Mouse (Mus musculus) T-cell, adult 2 months (primary cell): Measurements from ENCODE around the gene Manf.
A peak's percentile ranks its signal among the peaks of the same experiment; 100 is the strongest.

ENCODE experiments used
- DNase-seq: peaks from one replicate; pipeline ENCODE4 v3.0.0; 2022; ENCODE audit warnings: low spot score

Gene Manf

DNA sequence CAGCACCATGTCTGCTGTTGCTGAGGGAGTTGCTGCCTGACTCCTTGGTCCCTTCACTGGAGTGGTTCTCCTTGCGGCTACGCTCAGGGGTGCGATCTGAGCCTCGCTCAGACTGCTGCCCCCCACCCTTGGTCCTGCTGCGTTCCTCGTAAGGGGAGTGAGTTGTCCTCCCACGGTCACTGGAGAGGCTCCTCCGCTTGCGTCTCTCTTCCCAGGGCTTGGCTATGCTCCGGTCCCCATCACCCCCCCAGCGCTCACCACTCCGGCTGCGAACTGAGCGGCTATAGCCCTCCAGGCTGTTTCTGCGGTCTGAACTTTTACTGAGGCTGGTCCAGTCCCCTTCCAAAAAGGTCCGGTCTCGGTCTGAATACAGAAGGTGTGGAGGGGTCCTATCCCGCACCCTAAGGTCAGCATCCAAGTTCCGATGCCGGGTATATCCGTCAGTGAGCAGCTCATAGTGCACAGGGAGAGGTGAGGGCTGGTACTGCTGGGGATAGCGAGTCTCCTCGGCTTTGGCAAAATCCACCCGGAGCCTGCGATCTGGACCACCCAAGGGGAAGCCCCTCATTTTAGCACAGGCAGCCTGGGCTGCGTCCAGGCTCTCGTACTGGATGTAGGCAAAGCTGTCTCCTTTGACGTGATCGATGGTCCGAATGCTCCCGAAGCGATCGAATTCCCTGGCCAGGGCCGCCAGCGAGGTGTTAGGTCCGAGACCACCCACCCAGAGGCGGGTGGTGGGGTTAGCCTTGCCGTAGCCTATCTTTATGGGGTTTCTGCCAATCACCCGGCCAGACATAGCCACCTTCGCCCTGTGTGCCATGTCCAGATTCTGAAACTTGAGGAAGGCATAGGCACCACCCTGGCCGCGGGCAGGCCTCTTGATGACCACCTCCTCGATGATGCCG is 6.5 kb downstream of the Manf start:
- DNase-seq, result no peak

DNA sequence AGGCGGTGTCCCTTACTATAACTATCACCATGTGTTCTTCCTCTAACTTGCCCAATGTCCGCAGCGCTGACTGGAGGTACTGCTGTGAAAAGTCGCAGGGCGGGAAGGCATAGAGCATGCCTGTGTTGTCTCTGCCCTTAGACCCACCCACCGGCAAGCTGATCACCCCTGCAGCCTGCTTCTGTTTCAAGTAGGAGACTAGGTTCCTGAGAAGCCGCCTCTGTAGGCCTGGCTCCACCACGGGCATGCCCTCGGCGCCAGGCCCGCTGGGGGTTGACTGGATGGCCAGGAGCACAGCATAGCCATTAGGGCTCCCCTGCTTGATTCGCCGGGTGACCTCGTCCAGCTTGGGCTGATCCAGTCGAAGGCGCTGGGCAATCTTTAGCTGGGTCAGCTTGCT is 7.5 kb downstream of the Manf start:
- no peak for DNase-seq

DNA sequence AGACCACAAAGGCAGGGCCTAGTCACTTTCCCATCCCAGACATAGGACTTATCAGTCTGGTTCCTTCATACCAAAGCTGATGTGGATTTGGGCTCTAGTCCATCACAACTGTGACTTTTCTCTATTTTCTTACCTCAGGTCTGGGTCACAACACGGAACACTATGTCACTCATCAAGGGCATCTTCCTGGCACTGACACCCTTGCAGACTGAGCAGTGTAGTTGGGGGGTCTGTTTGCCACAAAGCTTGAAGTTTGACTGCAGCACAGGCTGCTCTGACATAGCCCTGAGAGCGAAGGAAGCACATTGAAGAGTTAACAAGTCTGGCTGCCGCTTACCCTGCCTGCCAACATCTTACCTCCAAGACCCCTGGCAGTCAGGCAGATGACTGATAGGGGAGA is 8.7 kb downstream of the Manf start:
- no peak for DNase-seq

DNA sequence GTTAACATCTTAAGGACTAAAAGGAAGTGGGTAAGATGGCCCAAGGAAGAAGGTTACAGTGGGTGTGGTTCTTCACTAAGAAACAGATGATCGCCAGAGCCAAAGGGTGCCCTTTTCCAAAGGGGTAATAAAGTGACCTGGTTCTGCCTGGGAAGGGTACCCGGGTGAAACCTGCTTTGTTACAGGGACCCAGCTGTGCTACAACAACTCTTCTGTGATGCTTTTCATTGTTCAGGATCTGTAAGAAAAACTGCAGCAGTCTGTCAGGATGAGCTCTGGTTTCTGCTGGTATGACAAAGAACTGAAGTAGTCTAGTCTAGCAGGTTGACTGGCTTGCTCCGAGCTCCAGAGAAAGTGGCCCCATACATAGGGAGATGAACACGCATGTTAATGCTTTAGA is 9.6 kb downstream of the Manf start:
- no peak for DNase-seq

DNA sequence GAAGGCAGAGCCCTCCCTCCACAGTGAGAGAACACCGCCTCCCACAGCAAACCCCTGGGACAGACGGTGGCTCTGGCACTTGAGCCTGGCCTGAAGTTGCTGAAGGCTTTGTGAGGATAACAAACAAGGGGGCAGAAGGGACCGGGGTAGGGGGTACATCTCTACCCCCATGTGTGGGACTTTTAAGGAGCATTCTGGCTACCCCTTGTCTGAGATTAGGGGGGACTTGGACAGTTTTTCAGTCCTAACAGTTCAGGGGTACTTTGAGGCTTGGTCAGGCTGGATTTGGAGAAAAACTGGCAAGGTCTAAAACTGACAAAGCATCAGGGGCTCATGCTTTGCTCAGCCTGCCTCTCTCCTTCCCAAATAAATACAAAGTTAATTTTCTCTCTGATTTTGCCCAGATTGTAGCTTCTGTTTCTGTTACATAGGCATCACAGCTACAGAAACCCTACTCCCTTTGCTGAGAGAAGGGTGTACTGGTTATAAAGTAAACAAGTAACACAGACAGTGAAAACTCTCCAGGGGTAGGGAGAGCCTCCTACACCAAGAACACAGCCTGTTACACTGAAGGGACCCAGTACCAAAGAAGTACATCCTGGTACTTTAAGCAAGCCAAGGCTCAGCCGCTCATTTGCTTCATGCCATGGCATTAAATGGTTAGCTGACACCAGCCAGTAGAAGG is 10.6 kb downstream of the Manf start:
- no peak for DNase-seq

DNA sequence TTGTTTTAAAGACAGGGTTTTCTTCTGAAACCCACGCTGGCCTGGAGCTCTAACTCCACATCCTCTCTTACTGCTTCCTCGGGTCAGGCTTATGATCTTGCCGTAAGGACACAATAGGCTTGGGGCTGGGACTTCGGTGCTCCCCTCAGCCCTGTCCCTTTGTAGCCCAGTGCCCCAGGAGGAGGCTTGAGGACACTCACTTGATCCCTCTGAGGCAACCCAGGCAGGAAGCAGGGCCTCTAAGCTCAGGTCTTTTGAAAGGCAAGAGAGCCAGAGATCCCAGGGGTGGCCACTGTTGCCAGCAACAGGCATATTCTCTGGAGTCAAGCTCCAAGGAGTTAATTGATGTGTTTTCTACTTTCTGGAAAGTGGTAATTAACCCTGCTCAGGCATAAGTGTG is 12.3 kb downstream of the Manf start:
- DNase-seq, result no peak

DNA sequence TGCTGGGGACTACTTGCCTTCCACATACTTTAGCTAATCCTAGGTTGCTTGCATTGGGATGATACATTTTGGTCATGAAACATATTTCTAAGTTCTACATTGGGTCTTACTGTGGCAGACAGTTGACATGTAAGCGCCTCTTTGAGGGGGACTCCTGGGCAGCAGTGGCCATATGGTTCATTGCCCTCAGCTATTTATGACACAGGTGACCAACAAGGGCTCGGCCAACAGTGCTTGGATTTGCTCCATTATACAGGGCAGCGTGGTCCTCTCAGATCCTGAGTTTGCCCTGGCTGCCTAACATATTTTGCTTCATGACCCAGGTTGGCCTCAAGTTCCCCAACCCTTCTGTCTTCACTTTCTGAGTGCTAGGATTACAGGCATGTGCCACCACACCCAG is 15.1 kb downstream of the Manf start:
- no peak for DNase-seq

DNA sequence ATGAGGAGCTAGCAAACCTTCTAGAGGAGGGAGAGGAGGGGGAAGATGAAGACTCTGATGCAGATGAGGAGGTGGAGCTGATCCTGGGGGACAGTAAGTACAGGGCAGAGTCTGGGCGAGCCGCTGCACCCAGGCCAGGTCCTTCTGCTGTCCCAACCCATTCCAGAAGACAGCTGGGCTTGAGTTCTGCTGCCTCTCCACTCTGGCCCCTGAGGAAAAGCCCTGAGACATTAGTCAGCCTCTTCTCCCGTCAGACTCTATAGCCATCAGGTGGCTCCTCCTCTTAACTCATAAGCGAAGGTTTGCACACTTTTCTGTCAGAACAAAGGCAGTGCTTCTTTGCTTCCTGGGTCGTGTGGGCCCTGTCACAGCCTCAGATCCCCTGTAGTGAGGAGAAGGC is 17.6 kb downstream of the Manf start:
- no peak for DNase-seq

DNA sequence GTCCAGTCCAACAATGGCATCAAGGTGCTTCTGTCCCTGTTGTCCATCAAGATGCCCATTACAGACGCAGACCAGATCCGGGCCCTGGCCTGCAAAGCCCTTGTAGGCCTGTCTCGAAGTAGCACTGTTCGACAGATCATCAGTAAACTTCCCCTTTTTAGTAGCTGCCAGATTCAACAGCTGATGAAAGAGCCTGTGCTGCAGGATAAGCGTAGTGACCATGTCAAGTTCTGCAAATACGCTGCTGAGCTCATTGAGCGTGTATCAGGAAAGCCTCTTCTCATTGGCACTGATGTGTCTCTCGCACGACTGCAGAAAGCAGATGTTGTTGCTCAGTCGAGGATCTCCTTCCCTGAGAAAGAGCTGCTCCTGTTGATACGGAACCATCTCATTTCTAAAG is 33.7 kb downstream of the Manf start:
- DNase-seq, result no peak

DNA sequence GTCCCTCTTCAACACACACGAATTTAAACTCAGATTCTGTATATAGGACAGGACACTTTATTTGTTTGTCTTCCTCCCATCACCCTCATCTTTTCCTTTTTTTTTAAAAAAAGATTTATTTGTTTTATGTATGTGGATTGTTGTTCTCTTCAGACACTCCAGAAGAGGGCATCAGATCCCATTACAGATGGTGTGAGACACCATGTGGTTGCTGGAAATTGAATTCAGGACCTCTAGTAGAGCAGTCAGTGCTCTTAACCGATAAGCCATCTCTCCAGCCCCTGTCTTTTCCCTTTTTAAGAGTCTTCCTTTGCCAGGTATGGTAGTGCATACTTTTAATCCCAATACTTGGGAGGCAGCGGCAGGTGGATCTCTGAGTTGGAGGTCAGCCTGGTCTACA is 35.1 kb downstream of the Manf start:
- DNase-seq, result no peak

DNA sequence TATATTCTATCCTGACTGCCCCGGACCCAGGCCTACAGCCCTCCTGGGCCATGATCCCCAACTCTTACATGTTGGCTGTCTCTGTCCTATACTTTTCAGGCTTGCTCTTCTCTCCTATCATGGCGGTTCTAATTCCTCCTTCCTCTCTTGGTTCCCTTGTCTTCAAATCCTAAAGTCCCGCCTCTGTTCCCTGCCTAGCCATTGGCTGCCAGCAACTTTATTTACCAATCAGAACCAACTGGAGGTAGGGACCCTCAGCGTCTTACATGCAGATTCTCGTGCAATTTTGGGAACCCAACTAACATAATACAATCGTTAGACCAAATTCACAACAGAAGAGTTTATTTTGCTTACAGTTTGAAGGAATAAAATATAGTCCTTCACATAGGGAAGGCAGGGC is 49.0 kb downstream of the Manf start:
- DNase-seq, result no peak

DNA sequence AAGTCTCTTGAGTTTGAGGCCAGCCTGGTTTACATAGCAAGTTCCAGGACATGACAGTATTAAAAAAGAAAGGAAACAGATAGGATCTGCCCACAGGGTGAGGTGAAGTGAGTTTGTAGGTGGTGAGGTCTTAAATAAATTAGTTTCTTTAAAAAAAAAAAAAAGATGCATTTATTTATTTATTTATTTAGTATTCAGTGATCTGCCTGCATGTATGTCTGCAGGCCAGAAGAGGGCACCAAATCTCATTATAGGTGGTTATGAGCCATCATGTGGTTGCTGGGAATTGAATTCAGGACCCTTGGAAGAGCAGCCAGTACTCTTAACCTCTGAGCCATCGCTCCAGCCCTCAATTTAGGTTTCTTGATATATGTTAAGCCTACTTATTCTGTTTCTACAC is 51.2 kb downstream of the Manf start:
- DNase-seq, result no peak

DNA sequence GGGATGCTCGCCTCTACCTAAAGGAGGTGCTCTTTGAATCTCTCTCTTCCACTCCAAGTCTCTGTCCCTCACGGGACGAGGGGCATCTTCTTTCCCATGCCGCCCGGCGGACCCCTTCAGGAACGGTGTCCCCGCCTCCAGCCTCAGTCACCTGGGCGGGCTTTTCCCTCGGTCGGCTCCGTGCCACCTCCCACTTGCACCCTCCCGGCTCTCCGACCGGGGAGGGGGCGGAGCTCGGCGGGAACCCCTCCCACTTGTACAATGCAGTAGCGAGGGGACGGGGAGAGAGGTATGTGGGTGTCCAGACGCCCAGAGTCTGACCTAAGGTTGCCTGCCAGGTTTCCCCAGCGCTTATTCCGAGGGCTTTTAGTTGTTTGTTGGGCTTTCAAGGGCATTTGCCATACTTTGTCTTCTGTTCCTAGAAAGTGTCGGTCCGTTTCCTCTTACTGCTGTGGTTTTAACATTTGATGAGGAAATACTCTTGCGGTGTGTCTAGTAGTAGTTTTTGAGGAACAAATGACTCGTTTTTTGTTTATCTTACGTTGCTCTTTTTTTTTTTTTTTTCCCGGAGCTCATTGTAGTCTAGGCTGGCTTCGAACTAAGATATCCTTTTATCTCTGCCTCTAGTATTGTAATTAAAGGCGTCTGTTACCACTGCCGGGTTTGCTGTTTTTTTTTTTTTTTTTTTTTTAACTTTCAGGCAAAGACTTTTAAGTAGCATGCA is 69.2 kb downstream of the Manf start:
- peak; percentile 85 for DNase-seq

DNA sequence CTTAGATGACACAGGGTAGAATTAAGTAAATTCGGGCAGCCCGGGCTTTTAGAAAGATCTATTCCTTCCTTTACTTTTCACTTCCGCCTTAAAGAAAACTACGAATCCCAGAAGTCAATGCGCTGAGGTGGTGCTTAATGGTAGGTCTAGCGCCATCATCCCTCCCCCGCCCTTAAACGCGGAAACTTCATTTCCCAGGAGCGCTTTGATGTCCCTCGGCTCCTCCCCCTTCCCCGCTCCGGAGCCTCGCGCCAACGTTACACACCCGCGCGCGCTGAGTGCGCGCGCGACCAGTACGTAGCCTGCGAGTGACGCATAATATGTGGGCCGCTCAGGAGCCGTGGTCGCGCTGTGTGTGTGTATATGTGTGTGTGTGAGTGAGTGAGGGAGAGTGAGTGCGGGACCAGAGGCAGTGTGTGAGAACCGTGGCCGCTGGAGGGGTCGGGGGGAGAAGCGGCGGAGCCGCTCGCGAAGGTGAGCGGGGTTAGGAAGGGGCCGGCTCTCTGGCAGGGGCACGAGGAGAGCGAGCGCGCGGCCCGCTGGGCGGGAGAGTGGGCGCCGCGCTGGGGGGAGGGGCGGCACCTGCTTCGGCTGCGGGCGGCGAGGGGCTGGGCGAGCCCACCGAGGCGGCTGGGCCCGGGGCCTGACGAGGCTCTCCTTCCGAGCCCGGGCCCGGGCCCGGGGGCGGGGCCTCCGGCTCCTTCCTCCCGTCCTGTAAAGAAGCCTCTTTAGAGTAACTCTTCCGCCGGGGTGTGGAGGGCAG is 70.0 kb downstream of the Manf start, which contains the start of gene Dcaf1:
TSS of gene Dcaf1 (plus strand) at position 257 of the 763 bp plus-strand sequence.
- peak; percentile 96 for DNase-seq

DNA sequence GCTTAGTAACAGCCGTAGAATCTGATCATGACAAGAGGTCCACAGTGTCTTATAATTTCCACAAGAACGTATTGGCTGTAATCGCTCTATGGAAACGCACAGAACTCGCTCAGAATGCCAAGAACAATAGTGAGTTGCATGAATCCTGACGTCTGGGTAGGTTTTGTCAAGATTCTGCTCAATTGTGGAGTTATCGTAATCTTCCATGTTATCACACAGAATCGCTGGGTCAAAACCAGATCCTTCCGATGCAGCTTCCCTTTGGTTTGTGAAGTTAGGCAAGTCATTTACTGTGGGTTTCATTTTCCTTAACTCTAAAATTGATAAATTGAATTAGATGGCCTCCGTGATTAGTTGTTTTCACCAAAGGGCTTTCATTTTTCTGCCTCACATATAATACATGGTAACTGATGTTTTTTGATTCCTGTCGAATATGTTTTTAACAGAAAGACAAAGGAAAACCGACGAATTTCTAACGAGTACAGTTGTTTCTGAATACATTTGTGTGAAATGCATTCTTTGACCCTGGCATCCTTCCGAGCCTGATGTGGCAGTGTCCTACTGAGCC is 70.6 kb downstream of the Manf start:
- peak; percentile 18 for DNase-seq

DNA sequence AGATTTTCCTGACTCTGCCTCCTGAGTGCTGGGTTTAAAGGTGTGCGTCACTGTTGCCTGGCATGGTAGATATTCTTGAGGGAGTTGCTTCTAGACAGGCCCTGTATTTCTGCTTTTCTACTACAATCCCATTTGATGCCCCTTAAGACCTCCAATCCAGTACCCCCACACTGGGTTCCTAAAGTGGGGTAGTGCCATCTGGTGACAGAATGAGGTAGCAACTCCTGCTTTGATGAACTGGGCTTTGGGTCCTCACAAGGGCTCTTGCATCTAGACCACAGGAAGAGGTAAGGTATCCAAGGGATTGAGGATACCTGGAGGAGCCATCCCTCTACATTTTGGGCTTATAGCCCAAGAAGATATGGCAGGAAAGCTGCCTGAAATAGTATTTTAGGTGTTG is 72.6 kb downstream of the Manf start:
- DNase-seq, result peak; percentile 6

DNA sequence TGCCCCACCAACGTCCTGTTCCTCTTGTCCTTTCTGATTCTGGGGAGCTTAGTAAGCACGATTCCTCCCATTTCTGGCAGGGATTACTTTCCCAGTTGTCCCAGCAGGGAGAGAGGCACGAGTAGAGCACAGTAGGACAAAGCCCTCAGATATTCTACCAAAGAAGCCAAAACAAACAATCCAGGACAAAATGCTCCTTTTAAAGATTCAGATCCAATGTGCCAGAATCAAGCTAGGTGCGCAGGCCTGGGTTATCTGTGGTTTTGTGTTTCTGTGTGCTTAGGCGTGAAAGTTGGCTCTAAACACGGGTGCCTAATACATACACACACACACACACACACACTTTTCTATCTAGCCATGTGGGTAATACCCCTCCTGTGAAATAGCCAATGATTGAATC is 73.6 kb downstream of the Manf start:
- no peak for DNase-seq

DNA sequence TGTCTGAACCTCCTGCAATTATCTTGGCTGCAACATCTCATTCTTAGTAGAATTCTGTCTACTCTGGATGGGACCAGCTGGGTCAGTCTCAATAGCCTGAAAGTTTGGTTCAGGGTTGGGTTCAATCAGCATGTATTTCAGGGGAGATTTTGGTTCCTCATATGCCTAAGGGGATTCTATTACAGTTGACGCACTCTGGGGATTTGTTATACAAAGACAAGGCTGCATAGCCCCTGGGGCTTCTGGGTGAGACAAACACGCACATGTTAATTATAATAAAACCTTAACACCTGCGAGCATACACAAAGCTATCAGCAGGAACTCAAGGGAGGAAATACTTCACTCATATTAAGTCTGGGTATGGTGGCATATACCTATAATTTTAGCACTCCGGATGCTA is 85.3 kb downstream of the Manf start:
- no peak for DNase-seq

DNA sequence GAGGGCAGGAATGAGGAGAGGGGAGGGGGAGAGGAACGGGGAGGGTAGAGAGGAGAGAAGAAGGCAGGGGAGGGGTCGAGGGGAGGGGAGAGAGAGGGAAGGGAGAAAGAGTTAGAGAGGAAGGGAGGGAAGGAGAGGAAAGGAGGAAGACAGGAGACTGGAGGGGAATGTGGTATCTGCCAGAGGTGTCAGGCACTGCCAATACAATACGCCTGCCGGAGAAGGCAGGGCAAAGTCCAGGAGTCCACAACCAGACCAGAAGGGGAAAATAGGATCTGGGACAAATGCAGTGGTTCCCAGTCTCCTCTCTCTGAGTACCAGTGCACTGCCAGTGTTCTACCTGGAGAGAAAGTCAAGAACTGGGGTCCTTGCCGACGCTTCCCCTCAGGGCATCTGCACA is 100.9 kb downstream of the Manf start:
- DNase-seq, result no peak

DNA sequence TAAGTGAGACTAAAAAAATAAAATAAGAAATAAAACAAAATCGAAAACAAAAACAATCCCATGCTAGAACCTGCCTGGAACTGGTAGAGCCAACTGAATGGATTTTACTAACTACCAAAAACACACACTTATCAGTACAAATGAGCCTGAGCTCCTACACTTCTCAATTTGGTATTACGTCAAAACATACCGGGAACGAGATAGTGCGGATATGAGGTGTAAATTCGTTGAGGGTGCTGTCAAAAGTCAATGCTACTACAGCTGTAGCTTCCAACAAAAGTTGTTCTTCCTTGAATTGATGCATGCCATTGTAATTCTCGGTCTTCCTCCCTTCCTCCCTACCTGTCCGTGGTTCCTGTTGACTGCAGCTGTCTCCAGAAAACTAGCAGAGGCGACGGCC is 102.4 kb downstream of the Manf start:
- DNase-seq, result peak; percentile 2

DNA sequence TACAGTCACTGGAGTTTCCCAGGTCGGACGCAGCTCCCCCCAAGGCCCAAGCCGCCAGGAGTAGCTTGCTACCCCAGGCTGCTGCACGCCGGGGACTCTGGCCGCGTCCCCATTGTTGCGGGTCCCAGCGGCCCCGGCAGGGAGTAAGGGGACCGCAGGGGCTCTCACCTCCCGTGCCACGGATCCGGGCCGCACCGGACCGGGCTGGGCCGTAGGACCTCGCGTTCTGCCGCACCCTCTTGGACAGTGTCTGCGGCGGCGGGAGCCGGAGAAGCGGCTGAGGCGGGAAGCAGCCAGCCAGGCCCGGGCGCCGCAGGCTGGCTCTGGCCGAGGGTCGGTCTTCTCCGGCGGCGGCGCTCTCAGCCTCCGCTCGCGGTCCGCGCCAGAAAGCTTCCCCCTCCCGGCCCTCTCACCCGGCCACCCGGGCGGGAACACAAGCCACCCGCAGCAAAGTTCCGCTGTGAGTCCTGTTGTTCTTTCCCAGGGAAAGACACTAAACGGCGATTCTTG is 102.9 kb downstream of the Manf start, which contains the start of gene Rad54l2:
TSS of gene Rad54l2 (minus strand) at position 383 of the 510 bp plus-strand sequence.
- peak; percentile 79 for DNase-seq
